24 mouse cellular contexts compared by ENCODE assay signal in genomic region chr13:31163878-31164495, GRCm38 (mm10).
DNase-seq lines count a peak whose midpoint lies in the region; ATAC-seq lines count a peak whose summit lies in the region.
"Had no signal": no experiment of that assay in that cellular context is flagged by ENCODE, and none has a peak within 500 bp of the region (broad histone marks: within the 10 kb centered on the region; RNA-seq: fewer than 3 reads in every experiment).

No protein-coding gene starts in this region.

- no peak overlapping the region for H3K4me3 ChIP-seq in kidney, embryonic 15.5 days (replicated peaks)
- H3K4me3 ChIP-seq in neural tube, embryonic 14.5 days (ENCODE audit: low read depth, low read length), result no peak overlapping the region
- no peak overlapping the region for H3K4me3 ChIP-seq in forebrain, embryonic 11.5 days (ENCODE audit: low read depth, low read length)
- H3K4me3 ChIP-seq: embryonic facial prominence, embryonic 15.5 days; heart, embryonic 15.5 days; hindbrain, embryonic 15.5 days; intestine, embryonic 15.5 days; limb, embryonic 12.5 days had no signal

- peaks cover 12% of the 10 kb centered on the region; the same call in 1 of the 2 replicates for H3K27me3 ChIP-seq in kidney, embryonic 15.5 days
- no peaks in the 10 kb centered on the region for H3K27me3 ChIP-seq in neural tube, embryonic 14.5 days (ENCODE audit: control insufficient read depth, insufficient read depth, low read length)
- H3K27me3 ChIP-seq in forebrain, embryonic 11.5 days (ENCODE audit: control insufficient read depth, insufficient read depth, low read length), result no peaks in the 10 kb centered on the region
- H3K27me3 ChIP-seq: embryonic facial prominence, embryonic 15.5 days; heart, embryonic 15.5 days; hindbrain, embryonic 15.5 days; intestine, embryonic 15.5 days had no signal

- WGBS in kidney, embryonic 15.5 days, result 49% methylated on average over 6 of the region's 6 CpGs
- 53% methylated on average over 6 of the region's 6 CpGs for WGBS in neural tube, embryonic 14.5 days
- WGBS in forebrain, embryonic 11.5 days, result 90% methylated on average over 6 of the region's 6 CpGs

- H3K4me2 ChIP-seq in kidney, embryonic 15.5 days, result no peak overlapping the region
- no peak overlapping the region for H3K4me2 ChIP-seq in neural tube, embryonic 14.5 days (ENCODE audit: low read depth, low read length)
- H3K4me2 ChIP-seq in forebrain, embryonic 11.5 days (ENCODE audit: low read depth, low read length, severe bottlenecking), result no peak overlapping the region
- H3K4me2 ChIP-seq: embryonic facial prominence, embryonic 15.5 days; heart, embryonic 15.5 days; hindbrain, embryonic 15.5 days; intestine, embryonic 15.5 days; limb, embryonic 12.5 days; liver, embryonic 11.5 days; midbrain, embryonic 11.5 days had no signal

- peaks cover 3% of the 10 kb centered on the region; the same call in 1 of the 2 replicates for H3K4me1 ChIP-seq in kidney, embryonic 15.5 days
- no peaks in the 10 kb centered on the region for H3K4me1 ChIP-seq in neural tube, embryonic 14.5 days (ENCODE audit: control insufficient read depth, insufficient read depth, low read length)
- H3K4me1 ChIP-seq in forebrain, embryonic 11.5 days (replicated peaks; ENCODE audit: control insufficient read depth, insufficient read depth, low read length), result no peaks in the 10 kb centered on the region
- H3K4me1 ChIP-seq: heart, embryonic 15.5 days; hindbrain, embryonic 15.5 days; limb, embryonic 12.5 days had no signal

- no peak for DNase-seq in kidney, postnatal 4 days
- DNase-seq in NIH3T3 (ENCODE audit: low read depth), result peak; percentile 81
- DNase-seq in forebrain, embryonic 11.5 days (ENCODE audit: low spot score), result no peak
- DNase-seq: adrenal gland, postnatal 25 days; cerebellum, adult 9-11 months; gastrocnemius, postnatal 36 days; heart, postnatal 4 days; kidney, adult 8-10 months; liver, postnatal 0 days; thymus, adult 18-20 months; thymus, postnatal 36 days had no signal

- no peaks in the 10 kb centered on the region for H3K9me3 ChIP-seq in kidney, embryonic 15.5 days (replicated peaks)
- H3K9me3 ChIP-seq in neural tube, embryonic 14.5 days (ENCODE audit: control insufficient read depth, low read length), result no peaks in the 10 kb centered on the region
- no peaks in the 10 kb centered on the region for H3K9me3 ChIP-seq in forebrain, embryonic 11.5 days (ENCODE audit: control insufficient read depth, low read length)
- H3K9me3 ChIP-seq: embryonic facial prominence, embryonic 15.5 days; heart, embryonic 15.5 days; hindbrain, embryonic 15.5 days; intestine, embryonic 15.5 days; limb, embryonic 12.5 days had no signal

- H3K27ac ChIP-seq in kidney, embryonic 15.5 days, result no peak overlapping the region
- no peak overlapping the region for H3K27ac ChIP-seq in neural tube, embryonic 14.5 days (ENCODE audit: low read depth, low read length)
- no peak overlapping the region for H3K27ac ChIP-seq in forebrain, embryonic 11.5 days (ENCODE audit: low read depth, low read length)
- H3K27ac ChIP-seq: embryonic facial prominence, embryonic 15.5 days; heart, embryonic 15.5 days; hindbrain, embryonic 15.5 days; intestine, embryonic 15.5 days; limb, embryonic 12.5 days had no signal

- no peak overlapping the region for H3K9ac ChIP-seq in kidney, embryonic 15.5 days
- no peak overlapping the region for H3K9ac ChIP-seq in neural tube, embryonic 14.5 days (replicated peaks; ENCODE audit: low read depth, low read length)
- no peak overlapping the region for H3K9ac ChIP-seq in forebrain, embryonic 11.5 days (ENCODE audit: low read length)
- H3K9ac ChIP-seq: embryonic facial prominence, embryonic 15.5 days; heart, embryonic 15.5 days; hindbrain, embryonic 15.5 days; intestine, embryonic 15.5 days; limb, embryonic 12.5 days; liver, postnatal 0 days had no signal

- no peaks in the 10 kb centered on the region for H3K36me3 ChIP-seq in kidney, embryonic 15.5 days
- H3K36me3 ChIP-seq in neural tube, embryonic 14.5 days (ENCODE audit: control insufficient read depth, insufficient read depth, low read length), result no peaks in the 10 kb centered on the region
- H3K36me3 ChIP-seq in forebrain, embryonic 11.5 days (ENCODE audit: control insufficient read depth, insufficient read depth, low read length), result no peaks in the 10 kb centered on the region
- H3K36me3 ChIP-seq: embryonic facial prominence, embryonic 15.5 days; heart, embryonic 15.5 days; hindbrain, embryonic 15.5 days; intestine, embryonic 15.5 days; limb, embryonic 12.5 days had no signal

- ATAC-seq in kidney, embryonic 15.5 days (replicated peaks; ENCODE audit: low FRiP score), result peak; percentile 69
- ATAC-seq in granulocyte monocyte progenitor cell, adult 5-6 weeks (replicated peaks; ENCODE audit: poor library complexity, severe bottlenecking), result peak; percentile 17; the same call in 1 of the 2 replicates
- ATAC-seq in neural tube, embryonic 14.5 days (ENCODE audit: low read depth), result peak; percentile 91
- no peak for ATAC-seq in activated CD4-positive, CD25-positive, alpha-beta regulatory T cell, adult 4 months
- ATAC-seq in forebrain, embryonic 11.5 days (replicated peaks; ENCODE audit: low FRiP score), result no peak
- ATAC-seq: forebrain, embryonic 16.5 days; intestine, embryonic 15.5 days; liver, postnatal 0 days; lung, postnatal 0 days had no signal

Comparison
In these comparisons a context has a peak if more than half of its experiments do, and no peak if none do; other contexts are left out.
1. ATAC-seq: peak in kidney, embryonic 15.5 days (single experiment), granulocyte monocyte progenitor cell, adult 5-6 weeks (single experiment) and neural tube, embryonic 14.5 days (single experiment); none in activated CD4-positive, CD25-positive, alpha-beta regulatory T cell, adult 4 months (single experiment) and forebrain, embryonic 11.5 days (single experiment).